Mouse (Mus musculus): Measurements from ENCODE around the gene Palmd.

The Palmd gene

GRCm38 (mm10) chr3:116968540-116968997 is at the start of gene Palmd:
Palmd (minus strand) TSS chr3:116968987.
- DNase-seq, result peak; percentile 70

- no peak for DNase-seq
Observed at GRCm38 (mm10) chr3:117010182-117010581, 41.4 kb upstream of the Palmd start.

- DNase-seq, result no peak
Observed at GRCm38 (mm10) chr3:117007340-117007739, 38.6 kb upstream of the Palmd start.

GRCm38 (mm10) chr3:117006636-117007035 is 37.8 kb upstream of the Palmd start:
- DNase-seq, result no peak

- no peak for DNase-seq
Observed at GRCm38 (mm10) chr3:117003379-117003778, 34.6 kb upstream of the Palmd start.

GRCm38 (mm10) chr3:117001686-117002485 is 33.1 kb upstream of the Palmd start:
- no peak for DNase-seq

- no peak for DNase-seq
Observed at GRCm38 (mm10) chr3:116993011-116993410, 24.2 kb upstream of the Palmd start.

GRCm38 (mm10) chr3:116991180-116991579 is 22.4 kb upstream of the Palmd start:
- no peak for DNase-seq

- no peak for DNase-seq
Observed at GRCm38 (mm10) chr3:116988221-116988620, 19.4 kb upstream of the Palmd start.

GRCm38 (mm10) chr3:116986451-116986850 is 17.7 kb upstream of the Palmd start:
- no peak for DNase-seq

- no peak for DNase-seq
Observed at GRCm38 (mm10) chr3:116985741-116986140, 17.0 kb upstream of the Palmd start.

GRCm38 (mm10) chr3:116985042-116985455 is 16.3 kb upstream of the Palmd start:
- no peak for DNase-seq

- no peak for DNase-seq
Observed at GRCm38 (mm10) chr3:116981811-116982575, 13.2 kb upstream of the Palmd start.

GRCm38 (mm10) chr3:116969786-116970185 is 999 bp upstream of the Palmd start:
- DNase-seq, result no peak

- DNase-seq, result no peak
Observed at GRCm38 (mm10) chr3:116969003-116969402, 216 bp upstream of the Palmd start.

- no peak for DNase-seq
Observed at GRCm38 (mm10) chr3:116967967-116968366, 820 bp downstream of the Palmd start, which contains the start of gene 4930455H04Rik. 4930455H04Rik (plus strand) TSS chr3:116968267.

- no peak for DNase-seq
Observed at GRCm38 (mm10) chr3:116967436-116967835, 1.4 kb downstream of the Palmd start.

- peak; percentile 63 for DNase-seq
Observed at GRCm38 (mm10) chr3:116966800-116967199, 2.0 kb downstream of the Palmd start.

GRCm38 (mm10) chr3:116966225-116966624 is 2.6 kb downstream of the Palmd start:
- peak; percentile 89 for DNase-seq

GRCm38 (mm10) chr3:116964426-116964825 is 4.4 kb downstream of the Palmd start:
- DNase-seq, result peak; percentile 70

- DNase-seq, result peak; percentile 53
Observed at GRCm38 (mm10) chr3:116963213-116963612, 5.6 kb downstream of the Palmd start.

GRCm38 (mm10) chr3:116961354-116962142 is 7.2 kb downstream of the Palmd start:
- DNase-seq, result no peak

- no peak for DNase-seq
Observed at GRCm38 (mm10) chr3:116960414-116960813, 8.4 kb downstream of the Palmd start.

Measured in lung, postnatal 36 days (tissue).